Mouse (Mus musculus): ENCODE measurements around the gene Zfp658. TPM values are rescaled to one million over a fixed set of nuclear protein-coding genes. Genes with fewer than 3 reads are reported as not detected.

The Zfp658 gene
- polyA plus RNA-seq, 1 experiment from 2014 or later = 3.2 TPM

GRCm38 (mm10) chr7:43545656-43546545 lies 16.2 kb upstream of the Zfp658 start:
- DNase-seq (ENCODE audit: low read depth, low spot score) (no peak), ATAC-seq (no peak)
- ChIA-PET CTCF (interaction anchor here (0.9 kb wide), 1 partner anchor 47 kb away, joined by 3 read pairs; no protein-coding TSS in a partner anchor), POLR2A (no interaction called here)
- no peak for TF ChIP-seq CTCF (IDR thresholded peaks at IDR 0.05)
- in situ Hi-C loops (cut with MboI; ENCODE audit: low pct_unique_long_range_greater_than_20kb) = no loop called here
- peaks cover 17% of the 10 kb centered on the region for H3K27me3 ChIP-seq

- ChIA-PET CTCF (no interaction called here), POLR2A (no interaction called here)
- in situ Hi-C loops (cut with MboI; ENCODE audit: low pct_unique_long_range_greater_than_20kb) = no loop called here
- ATAC-seq (no peak), DNase-seq (ENCODE audit: low read depth, low spot score) (no peak)
- TF ChIP-seq CTCF (IDR thresholded peaks at IDR 0.05) = no peak
- peaks cover 14% of the 10 kb centered on the region for H3K27me3 ChIP-seq
These were observed 14.4 kb upstream of the Zfp658 start for GRCm38 (mm10) chr7:43547666-43548065.

GRCm38 (mm10) chr7:43548206-43548605 lies 13.8 kb upstream of the Zfp658 start:
- H3K27me3 ChIP-seq = peaks cover 10% of the 10 kb centered on the region
- POLR2A ChIA-PET = no interaction called here
- TF ChIP-seq CTCF (IDR thresholded peaks at IDR 0.05) = no peak
- DNase-seq (ENCODE audit: low read depth, low spot score) (no peak), ATAC-seq (no peak)
- in situ Hi-C loops (cut with MboI; ENCODE audit: low pct_unique_long_range_greater_than_20kb) = no loop called here
- CTCF ChIA-PET = no interaction called here

DNA sequence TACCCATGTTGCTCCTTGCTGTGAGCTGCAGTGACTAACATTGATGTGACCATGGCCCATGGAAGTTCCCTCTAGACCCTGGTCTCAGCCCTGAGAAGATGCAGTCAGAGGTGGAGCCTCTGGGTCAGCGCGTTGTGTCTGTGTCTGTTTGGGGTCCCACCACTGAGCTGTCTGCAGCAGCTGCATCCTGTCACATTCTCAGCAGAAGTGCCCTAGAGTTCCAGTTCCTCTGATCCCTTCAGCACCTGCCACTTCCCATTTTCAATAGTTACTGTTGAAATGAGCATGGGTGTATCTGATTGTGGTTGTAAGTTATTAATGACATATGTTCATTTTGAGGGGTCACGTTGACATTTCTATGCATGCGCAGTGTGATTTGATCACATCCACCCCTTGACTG lies 8.9 kb upstream of the Zfp658 start:
- no peak for DNase-seq (ENCODE audit: low read depth, low spot score)
- ChIA-PET CTCF (no interaction called here), POLR2A (no interaction called here)
- TF ChIP-seq CTCF (IDR thresholded peaks at IDR 0.05) = no peak
- no peaks in the 10 kb centered on the region for H3K27me3 ChIP-seq
- in situ Hi-C loops (cut with MboI; ENCODE audit: low pct_unique_long_range_greater_than_20kb) = no loop called here
- no peak for ATAC-seq

DNA sequence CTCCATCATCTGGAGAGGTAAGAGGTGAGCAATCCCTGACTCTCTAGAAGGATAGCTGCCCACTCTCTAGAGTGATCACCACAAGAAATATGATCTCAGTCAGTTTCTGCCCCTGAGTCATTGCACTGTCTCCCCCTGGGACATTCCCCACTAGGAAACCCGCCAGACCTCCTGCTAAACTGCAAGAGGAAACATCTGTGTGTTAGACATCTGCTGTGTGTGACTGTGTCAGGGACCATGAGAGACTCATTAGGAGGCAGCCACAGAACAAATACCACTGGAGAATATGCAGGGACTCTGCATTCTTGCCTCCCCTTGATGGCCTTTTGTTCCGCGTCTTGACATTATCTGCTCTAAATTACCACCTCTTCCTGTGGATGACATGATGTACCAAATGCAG lies 7.5 kb upstream of the Zfp658 start:
- DNase-seq (ENCODE audit: low read depth, low spot score) = no peak
- POLR2A ChIA-PET = no interaction called here
- peak; percentile 26 for ATAC-seq
- in situ Hi-C loops (cut with MboI; ENCODE audit: low pct_unique_long_range_greater_than_20kb) = no loop called here
- CTCF ChIA-PET = no interaction called here
- TF ChIP-seq CTCF (IDR thresholded peaks at IDR 0.05) = no peak
- H3K27me3 ChIP-seq = no peaks in the 10 kb centered on the region

DNA sequence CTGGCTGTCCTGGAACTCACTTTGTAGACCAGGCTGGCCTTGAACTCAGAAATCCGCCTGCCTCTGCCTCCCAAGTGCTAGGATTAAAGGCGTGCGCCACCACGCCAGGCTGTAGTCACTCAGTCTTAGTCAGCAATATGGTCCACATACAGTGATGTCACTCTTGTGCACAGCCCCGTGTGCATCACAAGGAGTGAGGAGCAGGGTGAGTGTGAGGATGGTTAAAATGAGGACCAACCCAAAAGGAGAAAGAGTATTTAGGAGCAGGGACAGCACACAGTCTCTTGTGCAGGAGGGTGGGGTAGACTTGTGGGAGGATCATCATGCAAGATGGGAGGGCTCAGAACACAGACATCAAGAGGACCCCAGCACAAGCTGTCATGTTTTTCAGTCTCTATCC lies 6.7 kb upstream of the Zfp658 start:
- H3K27me3 ChIP-seq = no peaks in the 10 kb centered on the region
- TF ChIP-seq CTCF (IDR thresholded peaks at IDR 0.05) = no peak
- ATAC-seq (no peak), DNase-seq (ENCODE audit: low read depth, low spot score) (no peak)
- POLR2A ChIA-PET = no interaction called here
- CTCF ChIA-PET = no interaction called here
- in situ Hi-C loops (cut with MboI; ENCODE audit: low pct_unique_long_range_greater_than_20kb) = no loop called here

- ATAC-seq = no peak
- CTCF ChIA-PET = no interaction called here
- DNase-seq (ENCODE audit: low read depth, low spot score) = no peak
- TF ChIP-seq CTCF (IDR thresholded peaks at IDR 0.05) = no peak
- POLR2A ChIA-PET = no interaction called here
- in situ Hi-C loops (cut with MboI; ENCODE audit: low pct_unique_long_range_greater_than_20kb) = no loop called here
- no peaks in the 10 kb centered on the region for H3K27me3 ChIP-seq
These were observed 5.2 kb upstream of the Zfp658 start for GRCm38 (mm10) chr7:43556901-43557300.

- CTCF ChIA-PET = no interaction called here
- in situ Hi-C loops (cut with MboI; ENCODE audit: low pct_unique_long_range_greater_than_20kb) = no loop called here
- peak; percentile 17 for ATAC-seq
- no peaks in the 10 kb centered on the region for H3K27me3 ChIP-seq
- DNase-seq (ENCODE audit: low read depth, low spot score) = no peak
- POLR2A ChIA-PET = no interaction called here
- TF ChIP-seq CTCF (IDR thresholded peaks at IDR 0.05) = no peak
These were observed 605 bp downstream of the Zfp658 start for GRCm38 (mm10) chr7:43562651-43563070.

DNA sequence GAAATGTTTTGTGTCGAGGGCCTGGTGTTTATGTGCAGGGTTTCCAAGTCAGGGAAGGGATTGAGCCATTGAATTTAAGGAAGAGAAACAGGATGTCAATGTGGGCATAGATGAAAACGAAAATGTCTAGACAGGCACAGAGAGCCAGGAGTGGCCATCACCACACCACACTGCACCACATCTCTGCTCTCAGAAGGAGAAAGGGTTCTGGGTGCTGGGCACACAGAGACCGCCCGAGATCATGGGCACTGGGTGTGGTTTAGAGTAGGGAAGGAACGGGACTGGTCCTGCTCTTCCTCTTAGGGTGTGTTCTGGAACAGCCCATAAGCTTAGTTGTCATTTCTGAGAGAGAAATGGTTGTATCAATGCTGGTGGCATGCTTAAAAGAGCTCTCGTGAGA lies 1.2 kb downstream of the Zfp658 start:
- H3K27me3 ChIP-seq = no peaks in the 10 kb centered on the region
- DNase-seq (ENCODE audit: low read depth, low spot score) (no peak), ATAC-seq (no peak)
- POLR2A ChIA-PET = no interaction called here
- no peak for TF ChIP-seq CTCF (IDR thresholded peaks at IDR 0.05)
- in situ Hi-C loops (cut with MboI; ENCODE audit: low pct_unique_long_range_greater_than_20kb) = no loop called here
- CTCF ChIA-PET = no interaction called here

DNA sequence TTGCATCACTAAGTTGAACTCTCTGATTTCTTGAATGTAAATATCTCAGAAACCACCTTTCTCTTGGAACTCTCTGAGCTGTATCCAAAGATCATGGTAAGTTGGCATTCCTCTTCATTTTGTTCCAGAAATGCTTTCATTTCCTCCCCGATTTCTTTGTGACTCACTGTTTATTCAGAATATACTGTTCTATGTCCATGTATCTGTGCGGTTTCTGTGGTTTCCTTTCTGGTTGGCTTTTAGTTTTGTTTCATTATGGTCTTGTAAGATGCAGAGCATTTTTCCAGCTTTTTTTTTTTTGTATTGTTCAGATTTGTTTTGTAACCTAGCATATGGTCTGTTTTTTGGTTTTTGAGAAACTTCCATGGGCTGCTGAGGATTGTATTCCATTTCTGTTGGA lies 9.2 kb downstream of the Zfp658 start:
- H3K27me3 ChIP-seq = no peaks in the 10 kb centered on the region
- in situ Hi-C loops (cut with MboI; ENCODE audit: low pct_unique_long_range_greater_than_20kb) = no loop called here
- ChIA-PET CTCF (no interaction called here), POLR2A (no interaction called here)
- TF ChIP-seq CTCF (IDR thresholded peaks at IDR 0.05) = no peak
- ATAC-seq (no peak), DNase-seq (ENCODE audit: low read depth, low spot score) (no peak)

GRCm38 (mm10) chr7:43579440-43580171 lies 17.6 kb downstream of the Zfp658 start, which contains the start of gene Zfp719:
Gene Zfp719 (plus strand): TSS chr7:43579610.
- peak; percentile 99 for ATAC-seq
- H3K27me3 ChIP-seq = no peaks in the 10 kb centered on the region
- DNase-seq (ENCODE audit: low read depth, low spot score) = peak; percentile 86
- in situ Hi-C loops (cut with MboI; ENCODE audit: low pct_unique_long_range_greater_than_20kb) = loop anchor here (5.0 to 25.0 kb wide), 3 partner anchors 93 to 658 kb away; partner anchors contain the start of genes 1700028J19Rik, 2410002F23Rik, Ctu1 and Gm36864
- CTCF ChIA-PET = no interaction called here
- TF ChIP-seq CTCF (IDR thresholded peaks at IDR 0.05) = no peak
- POLR2A ChIA-PET = no interaction called here
